Mouse (Mus musculus) kidney, embryonic 14.5 days (tissue): ENCODE measurements at regions not wholly inside any gene's neighbourhood (a gene's known extent, or its start where the extent isn't known, plus 50 kb on each side); places are given as distances from the start of the nearest gene placed in this dataset.

Experiments
- ATAC-seq: fragments of 200-750 bp; cut with Nextera tagmentation; 2 replicates; pipeline ENCODE4 v1.8.0; 2017; ENCODE audit warnings: moderate number of reproducible peaks, mild to moderate bottlenecking, moderate TSS enrichment, moderate library complexity; ENCODE audit not compliant: low FRiP score, low TSS enrichment
- H3K27ac ChIP-seq: fragments of 300-500 bp; sonication (generic); 2 replicates; pipeline ENCODE4 v1.5.1; 2014; ENCODE audit warnings: low read depth, mild to moderate bottlenecking, low read length, moderate library complexity, mixed read lengths
- H3K27me3 ChIP-seq: fragments of 300-500 bp; sonication (generic); 2 replicates; pipeline ENCODE4 v1.6.1; 2014; ENCODE audit warnings: mild to moderate bottlenecking, low read length; ENCODE audit not compliant: control insufficient read depth, insufficient read depth
- H3K36me3 ChIP-seq: fragments of 300-500 bp; sonication (generic); 2 replicates; pipeline ENCODE4 v1.6.1; 2014; ENCODE audit warnings: low read length, mixed read lengths; ENCODE audit not compliant: control insufficient read depth, insufficient read depth
- H3K4me1 ChIP-seq: fragments of 300-500 bp; sonication (generic); 2 replicates; pipeline ENCODE4 v1.6.1; 2014; ENCODE audit warnings: low read length, mixed read lengths; ENCODE audit not compliant: control insufficient read depth, insufficient read depth
- H3K4me2 ChIP-seq: fragments of 300-500 bp; sonication (generic); replicated peaks from 2 replicates; pipeline ENCODE4 v1.6.1; 2014; ENCODE audit warnings: low read depth, mild to moderate bottlenecking, low read length
- H3K4me3 ChIP-seq: fragments of 300-500 bp; sonication (generic); 2 replicates; pipeline ENCODE4 v1.5.1; 2014; ENCODE audit warnings: mild to moderate bottlenecking, low read length
- H3K9ac ChIP-seq: fragments of 300-500 bp; sonication (generic); 2 replicates; pipeline ENCODE4 v1.6.1; 2014; ENCODE audit warnings: low read depth, mild to moderate bottlenecking, low read length, moderate library complexity
- H3K9me3 ChIP-seq: fragments of 300-500 bp; sonication (generic); 2 replicates; pipeline ENCODE4 v1.6.1; 2016; ENCODE audit warnings: low read length; ENCODE audit not compliant: control insufficient read depth
- WGBS: fragments of 180-500 bp; shearing (Covaris S2); extraction: QIAGEN DNeasy Blood & Tissue Kit; methylation state at CpG from one replicate; pipeline ENCODE4 v1.1.7; 2014; 5-methylcytosine and 5-hydroxymethylcytosine counted together

GRCm38 (mm10) chr10:97219474-97219873 lies 259.9 kb upstream of the Dcn start:
- H3K36me3 ChIP-seq, result no peaks in the 10 kb centered on the region
- H3K9me3 ChIP-seq, result no peaks in the 10 kb centered on the region
- no peak overlapping the region for H3K4me3 ChIP-seq
- no peak overlapping the region for H3K4me2 ChIP-seq
- no peak overlapping the region for H3K27ac ChIP-seq
- ATAC-seq, result no peak
- 67% methylated on average over 3 of the region's 3 CpGs for WGBS
- no peak overlapping the region for H3K9ac ChIP-seq
- no peaks in the 10 kb centered on the region for H3K27me3 ChIP-seq
- no peaks in the 10 kb centered on the region for H3K4me1 ChIP-seq

GRCm38 (mm10) chr10:97220431-97220830 lies 259.0 kb upstream of the Dcn start:
- H3K9me3 ChIP-seq, result no peaks in the 10 kb centered on the region
- no peak overlapping the region for H3K4me3 ChIP-seq
- H3K4me1 ChIP-seq, result no peaks in the 10 kb centered on the region
- WGBS, result 27% methylated on average over 3 of the region's 3 CpGs
- H3K27me3 ChIP-seq, result no peaks in the 10 kb centered on the region
- ATAC-seq, result peak; percentile 39; the same call in 1 of the 2 replicates
- no peak overlapping the region for H3K9ac ChIP-seq
- no peaks in the 10 kb centered on the region for H3K36me3 ChIP-seq
- H3K27ac ChIP-seq, result no peak overlapping the region
- no peak overlapping the region for H3K4me2 ChIP-seq

- ATAC-seq, result no peak
- H3K9ac ChIP-seq, result no peak overlapping the region
- H3K27ac ChIP-seq, result no peak overlapping the region
- H3K27me3 ChIP-seq, result no peaks in the 10 kb centered on the region
- H3K4me1 ChIP-seq, result no peaks in the 10 kb centered on the region
- WGBS, result 71% methylated on average over 4 of the region's 4 CpGs
- no peaks in the 10 kb centered on the region for H3K36me3 ChIP-seq
- H3K4me3 ChIP-seq, result no peak overlapping the region
- H3K9me3 ChIP-seq, result no peaks in the 10 kb centered on the region
- H3K4me2 ChIP-seq, result no peak overlapping the region
Measured at GRCm38 (mm10) chr10:97235631-97236030, 243.8 kb upstream of the Dcn start.

GRCm38 (mm10) chr10:97241476-97241875 lies 237.9 kb upstream of the Dcn start:
- Histone ChIP-seq H3K9me3 (no peaks in the 10 kb centered on the region), H3K27me3 (no peaks in the 10 kb centered on the region), H3K4me1 (no peaks in the 10 kb centered on the region), H3K36me3 (no peaks in the 10 kb centered on the region), H3K27ac (no peak overlapping the region), H3K9ac (no peak overlapping the region), H3K4me3 (no peak overlapping the region), H3K4me2 (no peak overlapping the region)
- no peak for ATAC-seq
- WGBS, result 83% methylated on average over 2 of the region's 2 CpGs

GRCm38 (mm10) chr10:97245674-97246073 lies 233.7 kb upstream of the Dcn start:
- ATAC-seq, result no peak
- no peak overlapping the region for H3K27ac ChIP-seq
- 77% methylated on average over 3 of the region's 3 CpGs for WGBS
- H3K36me3 ChIP-seq, result no peaks in the 10 kb centered on the region
- no peaks in the 10 kb centered on the region for H3K9me3 ChIP-seq
- no peaks in the 10 kb centered on the region for H3K27me3 ChIP-seq
- no peak overlapping the region for H3K4me3 ChIP-seq
- no peaks in the 10 kb centered on the region for H3K4me1 ChIP-seq
- H3K4me2 ChIP-seq, result no peak overlapping the region
- H3K9ac ChIP-seq, result no peak overlapping the region

- no peaks in the 10 kb centered on the region for H3K27me3 ChIP-seq
- no peak overlapping the region for H3K4me2 ChIP-seq
- H3K9ac ChIP-seq, result no peak overlapping the region
- H3K4me3 ChIP-seq, result no peak overlapping the region
- no peak overlapping the region for H3K27ac ChIP-seq
- ATAC-seq, result no peak
- H3K4me1 ChIP-seq, result no peaks in the 10 kb centered on the region
- H3K9me3 ChIP-seq, result no peaks in the 10 kb centered on the region
- 85% methylated on average over 4 of the region's 4 CpGs for WGBS
- no peaks in the 10 kb centered on the region for H3K36me3 ChIP-seq
Measured at GRCm38 (mm10) chr10:97248522-97248921, 230.9 kb upstream of the Dcn start.

- 71% methylated on average over 1 of the region's 1 CpGs for WGBS
- H3K9me3 ChIP-seq, result no peaks in the 10 kb centered on the region
- no peak overlapping the region for H3K4me2 ChIP-seq
- H3K27me3 ChIP-seq, result no peaks in the 10 kb centered on the region
- no peak overlapping the region for H3K27ac ChIP-seq
- H3K4me3 ChIP-seq, result no peak overlapping the region
- no peaks in the 10 kb centered on the region for H3K4me1 ChIP-seq
- no peaks in the 10 kb centered on the region for H3K36me3 ChIP-seq
- H3K9ac ChIP-seq, result no peak overlapping the region
- no peak for ATAC-seq
Measured at GRCm38 (mm10) chr10:97249760-97250159, 229.6 kb upstream of the Dcn start.

- Histone ChIP-seq H3K4me3 (no peak overlapping the region), H3K4me1 (no peaks in the 10 kb centered on the region), H3K9ac (no peak overlapping the region), H3K36me3 (no peaks in the 10 kb centered on the region), H3K4me2 (no peak overlapping the region), H3K9me3 (no peaks in the 10 kb centered on the region), H3K27me3 (no peaks in the 10 kb centered on the region), H3K27ac (no peak overlapping the region)
- no peak for ATAC-seq
- 97% methylated on average over 2 of the region's 2 CpGs for WGBS
Measured at GRCm38 (mm10) chr10:97250167-97250566, 229.2 kb upstream of the Dcn start.

GRCm38 (mm10) chr10:97265959-97266517 lies 213.4 kb upstream of the Dcn start:
- Histone ChIP-seq H3K4me3 (no peak overlapping the region), H3K27me3 (no peaks in the 10 kb centered on the region), H3K27ac (no peak overlapping the region), H3K9ac (no peak overlapping the region), H3K9me3 (no peaks in the 10 kb centered on the region), H3K36me3 (no peaks in the 10 kb centered on the region), H3K4me2 (no peak overlapping the region), H3K4me1 (no peaks in the 10 kb centered on the region)
- WGBS, result 75% methylated on average over 6 of the region's 6 CpGs
- no peak for ATAC-seq
